Comparison of ENCODE assay signal across 8 mouse cellular contexts in the genomic region with DNA sequence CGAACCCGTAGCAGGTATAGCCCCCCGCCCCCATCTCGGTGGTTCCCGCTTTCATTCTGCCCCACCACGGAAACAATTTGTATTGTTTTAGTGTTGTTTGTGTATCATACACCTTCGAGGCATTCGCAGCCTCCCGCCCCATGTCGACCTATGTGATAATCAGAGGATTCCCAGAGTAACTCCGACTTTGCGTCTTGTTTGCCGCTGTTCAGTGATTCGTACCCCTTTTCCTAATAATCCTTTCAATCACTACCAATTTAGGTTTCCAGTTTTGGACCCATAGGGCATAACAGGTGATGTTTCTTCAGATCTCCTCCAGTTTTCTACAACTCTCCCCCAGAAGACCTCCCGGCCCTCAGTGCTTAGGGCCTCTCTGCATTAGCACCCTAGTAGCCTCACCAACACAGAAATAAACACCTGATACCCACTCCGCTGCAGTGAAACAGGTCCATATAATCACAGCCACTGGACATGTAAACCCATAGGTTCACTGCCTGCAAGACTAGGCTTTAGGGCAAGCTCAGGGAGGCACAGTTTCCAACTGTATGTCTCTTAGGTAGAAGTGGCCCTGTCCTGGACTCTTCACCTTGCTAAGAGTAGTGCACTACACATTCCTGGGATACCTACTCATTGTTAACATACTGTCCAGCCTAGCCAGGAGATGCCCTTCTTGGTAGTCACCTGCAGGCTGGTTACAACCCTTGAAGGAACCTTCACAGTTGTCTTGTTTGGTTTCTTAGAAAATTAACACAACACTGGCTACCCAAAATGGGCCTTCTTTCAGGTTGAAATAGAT. TPM values are rescaled to one million over a fixed set of nuclear protein-coding genes. Genes with fewer than 3 reads are reported as not detected.
DNase-seq lines count a peak whose midpoint lies in the region; ATAC-seq and TF ChIP-seq lines count a peak whose summit lies in the region.

No protein-coding gene starts in this region.

- peaks cover 6 to 26% of the 10 kb centered on the region in 2 experiments for H3K36me3 ChIP-seq in CH12.LX (replicated peaks in 1 of 2; ENCODE audit: control insufficient read depth in 1 of 2, insufficient read depth in 1 of 2, low read length in 1 of 2)
- no peaks in the 10 kb centered on the region for H3K36me3 ChIP-seq in forebrain, embryonic 15.5 days
- H3K36me3 ChIP-seq in liver, embryonic 13.5 days, result no peaks in the 10 kb centered on the region
- H3K36me3 ChIP-seq in stomach, postnatal 0 days (ENCODE audit: control insufficient read depth, insufficient read depth, low read length), result no peaks in the 10 kb centered on the region

- no peak for TF ChIP-seq CTCF in CH12.LX (conservative IDR thresholded peaks at IDR 0.05 in 1 of 2, IDR thresholded peaks at IDR 0.05 in 1 of 2; ENCODE audit: low read depth in 2 of 2, low read length in 2 of 2)
- no peak for TF ChIP-seq CTCF in stomach, postnatal 0 days (IDR thresholded peaks at IDR 0.05; ENCODE audit: low read depth)

- peaks cover 3 to 17% of the 10 kb centered on the region in 2 experiments; a peak in 3 of 4 replicates for H3K4me1 ChIP-seq in CH12.LX (ENCODE audit: control insufficient read depth in 1 of 2, insufficient read depth in 2 of 2)
- H3K4me1 ChIP-seq in forebrain, embryonic 15.5 days, result peaks cover 17% of the 10 kb centered on the region
- H3K4me1 ChIP-seq in liver, embryonic 13.5 days (replicated peaks), result peaks cover 15% of the 10 kb centered on the region
- no peaks in the 10 kb centered on the region for H3K4me1 ChIP-seq in stomach, postnatal 0 days (replicated peaks; ENCODE audit: control insufficient read depth, insufficient read depth)

- H3K27ac ChIP-seq in CH12.LX (ENCODE audit: insufficient read depth, low read depth), result no peak overlapping the region
- no peak overlapping the region; the same call in 1 of the 2 replicates for H3K27ac ChIP-seq in forebrain, embryonic 15.5 days (replicated peaks)
- peak overlapping the region; percentile 83 for H3K27ac ChIP-seq in liver, embryonic 13.5 days
- H3K27ac ChIP-seq in stomach, postnatal 0 days (replicated peaks), result peak overlapping the region; percentile 91

- H3K9ac ChIP-seq in CH12.LX (ENCODE audit: insufficient read depth, low read depth), result peak overlapping the region; percentile 76
- peak overlapping the region; percentile 77 for H3K9ac ChIP-seq in forebrain, embryonic 15.5 days (replicated peaks)
- H3K9ac ChIP-seq in liver, embryonic 13.5 days, result peak overlapping the region; percentile 89
- H3K9ac ChIP-seq in stomach, postnatal 0 days (ENCODE audit: low read length), result peak overlapping the region; percentile 90

- 8% methylated on average over 16 of the region's 16 CpGs for WGBS in forebrain, embryonic 15.5 days
- 4% methylated on average over 16 of the region's 16 CpGs for whole genome bisulfite sequencing in liver, embryonic 13.5 days (ENCODE audit: insufficient replicate concordance)
- WGBS in stomach, postnatal 0 days, result 5% methylated on average over 16 of the region's 16 CpGs

- H3K79me2 ChIP-seq in CH12.LX (replicated peaks; ENCODE audit: control insufficient read depth, extremely low read depth, insufficient read depth, poor library complexity, severe bottlenecking), result peaks cover 4% of the 10 kb centered on the region

- ATAC-seq in forebrain, embryonic 15.5 days (replicated peaks), result no peak
- ATAC-seq in liver, embryonic 13.5 days (ENCODE audit: low read depth), result peak; percentile 62
- peak; percentile 5; the same call in 1 of the 2 replicates for ATAC-seq in stomach, postnatal 0 days (ENCODE audit: low FRiP score, low TSS enrichment)

- no peaks in the 10 kb centered on the region for H3K9me3 ChIP-seq in CH12.LX (replicated peaks; ENCODE audit: low read length)
- no peaks in the 10 kb centered on the region for H3K9me3 ChIP-seq in forebrain, embryonic 15.5 days
- no peaks in the 10 kb centered on the region for H3K9me3 ChIP-seq in liver, embryonic 13.5 days (replicated peaks)
- no peaks in the 10 kb centered on the region for H3K9me3 ChIP-seq in stomach, postnatal 0 days (ENCODE audit: control insufficient read depth, low read length)

- no peak for TF ChIP-seq POLR2A in CH12.LX (IDR thresholded peaks at IDR 0.05; ENCODE audit: low read depth, low read length)

- in situ Hi-C loops in CH12.LX (cut with MboI; ENCODE audit: low pct_ligation_motif_present, low pct_unique_long_range_greater_than_20kb, low sequenced_read_pairs), result no loop called here

- TF ChIP-seq RAD21 in CH12.LX (IDR thresholded peaks at IDR 0.05; ENCODE audit: low read depth, low read length), result no peak

- H3K4me3 ChIP-seq in CH12.LX (replicated peaks in 1 of 3; ENCODE audit: low read depth in 2 of 3, low read length in 2 of 3, poor library complexity in 1 of 3), result peak overlapping the region; percentile 80 to 86 (median 82)
- peak overlapping the region; percentile 68 for H3K4me3 ChIP-seq in forebrain, embryonic 15.5 days
- peak overlapping the region; percentile 85 for H3K4me3 ChIP-seq in liver, embryonic 13.5 days (replicated peaks)
- peak overlapping the region; percentile 75 for H3K4me3 ChIP-seq in stomach, postnatal 0 days (ENCODE audit: low read depth, low read length)

- dilution Hi-C loops in CH12.LX (cut with MboI; ENCODE audit: extremely low pct_ligation_motif_present, extremely low pct_unique_long_range_greater_than_20kb, low sequenced_read_pairs), result no loop called here

- TF ChIP-seq EP300 in CH12.LX (IDR thresholded peaks at IDR 0.05; ENCODE audit: low read length), result no peak
- no peak for TF ChIP-seq EP300 in stomach, postnatal 0 days (optimal IDR thresholded peaks at IDR 0.05)

- no peaks in the 10 kb centered on the region for H3K27me3 ChIP-seq in CH12.LX (replicated peaks)
- no peaks in the 10 kb centered on the region for H3K27me3 ChIP-seq in forebrain, embryonic 15.5 days
- no peaks in the 10 kb centered on the region for H3K27me3 ChIP-seq in liver, embryonic 13.5 days
- no peaks in the 10 kb centered on the region for H3K27me3 ChIP-seq in stomach, postnatal 0 days (ENCODE audit: control insufficient read depth, insufficient read depth, low read length)

- peak; percentile 8 for DNase-seq in embryo, embryonic 10 days (ENCODE audit: low spot score)
- no peak for DNase-seq in embryo, embryonic 9.5 days (ENCODE audit: extremely low spot score)
- no peak for DNase-seq in CH12.LX (ENCODE audit: extremely low read depth)
- DNase-seq in liver, embryonic 13.5 days, result no peak
- DNase-seq in stomach, postnatal 0 days (ENCODE audit: low spot score), result peak; percentile 13
- DNase-seq in T-cell, adult 2 months (ENCODE audit: low spot score), result no peak
- DNase-seq in cerebellum, adult 18-20 months, result no peak

- peak overlapping the region; percentile 73 for H3K4me2 ChIP-seq in CH12.LX (ENCODE audit: insufficient read depth, low read depth, poor library complexity, severe bottlenecking)
- H3K4me2 ChIP-seq in forebrain, embryonic 15.5 days (replicated peaks), result peak overlapping the region; percentile 90
- peak overlapping the region; percentile 86 for H3K4me2 ChIP-seq in liver, embryonic 13.5 days
- H3K4me2 ChIP-seq in stomach, postnatal 0 days (replicated peaks; ENCODE audit: low read depth), result peak overlapping the region; percentile 85

TF ChIP-seq in CH12.LX, 34 proteins besides CTCF, POLR2A, EP300 and RAD21:
- TF ChIP-seq CHD1 (IDR thresholded peaks at IDR 0.05; ENCODE audit: low read depth, low read length) (no peak), UBTF (IDR thresholded peaks at IDR 0.05; ENCODE audit: low read depth, low read length) (no peak), SMC3 (IDR thresholded peaks at IDR 0.05; ENCODE audit: low read depth, low read length) (no peak), JUN (IDR thresholded peaks at IDR 0.05; ENCODE audit: insufficient read depth, low read depth, low read length) (no peak), ZKSCAN1 (IDR thresholded peaks at IDR 0.05; ENCODE audit: borderline replicate concordance, low read depth, low read length) (no peak)

RNA-seq across cellular contexts. Expression of a gene that starts 0.9 kb away (rescaled TPM):
- total RNA-seq in CH12.LX (2012; rRNA removed) (8.2 and 9.7 TPM in 2 replicates), CH12.LX (2014; rRNA removed) (9.0 and 9.8 TPM in 2 replicates)
- polyA plus RNA-seq in CH12.LX (2012; ENCODE audit: insufficient read length, low read depth), result 6.2 and 6.4 TPM in 2 replicates
- polyA plus RNA-seq in forebrain, embryonic 15.5 days (2015; fragmentation: Nextera tagmentation; extraction: Ambion mirVana), result 6.2 and 6.4 TPM in 2 replicates
- 3.5 and 4.6 TPM in 2 replicates for polyA plus RNA-seq in liver, embryonic 13.5 days (2015; fragmentation: Nextera tagmentation; extraction: Ambion mirVana)
- polyA plus RNA-seq in stomach, postnatal 0 days (2015; fragmentation: Nextera tagmentation; extraction: Ambion mirVana), result 3.7 and 4.2 TPM in 2 replicates

RNA-seq across cellular contexts. Expression of a gene that starts 44.6 kb away (rescaled TPM):
- total RNA-seq in CH12.LX (2012; rRNA removed) (18.2 and 22.3 TPM in 2 replicates), CH12.LX (2014; rRNA removed) (52.6 and 57.3 TPM in 2 replicates)
- 40.3 and 43.1 TPM in 2 replicates for polyA plus RNA-seq in CH12.LX (2012; ENCODE audit: insufficient read length, low read depth)
- 45.3 and 47.1 TPM in 2 replicates for polyA plus RNA-seq in forebrain, embryonic 15.5 days (2015; fragmentation: Nextera tagmentation; extraction: Ambion mirVana)
- polyA plus RNA-seq in liver, embryonic 13.5 days (2015; fragmentation: Nextera tagmentation; extraction: Ambion mirVana), result 30.2 and 39.9 TPM in 2 replicates
- 27.6 and 27.9 TPM in 2 replicates for polyA plus RNA-seq in stomach, postnatal 0 days (2015; fragmentation: Nextera tagmentation; extraction: Ambion mirVana)

RNA-seq across cellular contexts. Expression of a gene that starts 54.5 kb away (rescaled TPM):
- not detected in 2 replicates for total RNA-seq in CH12.LX (2012; rRNA removed)
- total RNA-seq in CH12.LX (2014; rRNA removed), result not detected in 2 replicates
- polyA plus RNA-seq in CH12.LX (2012; ENCODE audit: insufficient read length, low read depth), result not detected in 2 replicates
- 0.83 and 1.1 TPM in 2 replicates for polyA plus RNA-seq in forebrain, embryonic 15.5 days (2015; fragmentation: Nextera tagmentation; extraction: Ambion mirVana)
- polyA plus RNA-seq in liver, embryonic 13.5 days (2015; fragmentation: Nextera tagmentation; extraction: Ambion mirVana), result 0.05 and 0.07 TPM in 2 replicates
- 0.08 and 0.13 TPM in 2 replicates for polyA plus RNA-seq in stomach, postnatal 0 days (2015; fragmentation: Nextera tagmentation; extraction: Ambion mirVana)

Comparison
In these comparisons a context has a peak if more than half of its experiments do, and no peak if none do; other contexts are left out.
1. DNase-seq: peak in embryo, embryonic 10 days (single experiment) and stomach, postnatal 0 days (single experiment); none in embryo, embryonic 9.5 days (single experiment), CH12.LX (single experiment), liver, embryonic 13.5 days (single experiment), T-cell, adult 2 months (single experiment) and cerebellum, adult 18-20 months (0 of 2).
2. H3K27ac ChIP-seq: peak in liver, embryonic 13.5 days (single experiment) and stomach, postnatal 0 days (single experiment); none in CH12.LX (single experiment) and forebrain, embryonic 15.5 days (single experiment).
3. Peak in every context shown above with its lines, with median percentiles within 50 percentile points of each other: H3K4me2 ChIP-seq, H3K4me3 ChIP-seq and H3K9ac ChIP-seq.